Mouse (Mus musculus): ENCODE data around the gene Rnf207.

Rnf207 gene

DNA sequence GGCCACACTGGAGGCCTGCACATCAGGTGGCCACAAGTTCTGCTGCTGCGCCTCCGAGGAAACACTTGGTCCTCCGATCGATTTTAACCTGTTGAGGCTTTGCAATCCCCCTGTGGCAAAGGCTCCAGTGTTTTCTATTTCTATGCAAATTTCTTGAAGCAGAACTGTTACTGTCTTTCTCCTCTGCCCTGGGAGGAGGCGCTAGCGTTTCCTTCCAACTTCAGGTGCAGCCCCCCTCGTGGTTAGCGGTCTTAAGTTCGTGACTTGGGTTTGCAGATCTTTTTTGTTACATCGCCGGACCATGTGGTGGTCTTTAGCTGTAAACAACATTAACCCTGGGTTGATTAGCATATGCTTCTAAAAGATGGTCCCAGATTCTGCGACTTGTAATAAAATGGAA, 14.8 kb upstream of the Rnf207 start:
- no peak for ATAC-seq (ENCODE audit: insufficient number of reproducible peaks, low FRiP score, low TSS enrichment)

DNA sequence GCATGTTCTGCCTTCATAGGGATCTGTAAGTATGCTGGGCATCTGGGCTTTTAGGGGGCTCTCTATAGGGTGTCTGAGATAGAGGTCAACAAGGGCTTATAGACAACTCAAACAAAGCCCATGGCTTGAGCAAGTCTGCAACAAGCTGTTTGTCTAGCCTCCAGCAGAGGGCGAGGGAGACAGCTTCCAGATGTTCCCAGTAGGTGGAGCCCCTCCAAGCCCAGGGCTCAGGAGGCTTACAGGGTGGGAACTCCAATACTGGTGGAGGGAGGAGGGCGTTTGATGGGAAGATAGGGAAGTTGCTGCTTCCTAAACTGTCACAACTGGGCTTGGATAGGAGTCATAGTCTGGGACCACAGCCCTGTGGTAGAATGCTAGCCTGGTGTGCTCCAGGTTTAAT, 14.2 kb upstream of the Rnf207 start:
- no peak for ATAC-seq (ENCODE audit: insufficient number of reproducible peaks, low FRiP score, low TSS enrichment)

DNA sequence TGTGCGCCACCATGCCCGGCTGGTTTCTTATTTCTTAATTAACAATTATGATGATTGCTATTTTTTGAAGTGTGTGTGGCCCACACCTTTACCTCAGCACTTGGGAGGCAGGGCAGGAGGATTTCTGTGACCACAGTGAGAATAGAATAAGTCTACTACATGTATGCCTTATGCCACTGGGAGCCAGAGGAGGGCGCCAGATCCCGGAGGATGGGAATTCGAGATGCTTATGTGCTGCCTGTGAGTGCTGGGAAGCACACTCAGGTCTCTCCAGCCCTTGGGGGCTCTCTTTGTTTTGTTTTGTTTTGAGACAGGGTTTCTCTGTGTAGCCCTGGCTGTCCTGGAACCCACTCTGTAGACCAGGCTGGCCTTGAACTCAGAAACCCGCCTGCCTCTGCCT, 9.9 kb upstream of the Rnf207 start:
- ATAC-seq (ENCODE audit: insufficient number of reproducible peaks, low FRiP score, low TSS enrichment), result no peak

DNA sequence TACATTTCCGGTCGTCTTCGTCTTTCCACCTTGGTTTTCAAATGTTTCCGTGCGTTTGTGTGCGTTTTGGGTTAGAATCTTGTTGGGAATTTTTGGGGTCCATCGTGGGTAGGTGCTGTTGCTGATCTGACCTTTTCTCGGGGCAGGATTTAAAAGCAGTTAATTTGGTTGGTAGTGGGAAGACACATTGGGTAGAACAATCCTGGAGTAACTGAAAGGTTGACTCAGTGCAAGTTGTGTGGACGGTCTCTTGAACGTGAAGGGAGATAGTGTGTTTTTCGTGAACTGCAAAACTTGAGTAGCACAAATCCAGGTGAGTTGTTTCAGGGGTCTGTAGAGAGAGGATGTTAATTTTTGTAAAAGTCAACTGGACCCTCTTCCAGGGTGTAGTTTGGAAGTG, 7.8 kb upstream of the Rnf207 start:
- ATAC-seq (ENCODE audit: insufficient number of reproducible peaks, low FRiP score, low TSS enrichment), result no peak

DNA sequence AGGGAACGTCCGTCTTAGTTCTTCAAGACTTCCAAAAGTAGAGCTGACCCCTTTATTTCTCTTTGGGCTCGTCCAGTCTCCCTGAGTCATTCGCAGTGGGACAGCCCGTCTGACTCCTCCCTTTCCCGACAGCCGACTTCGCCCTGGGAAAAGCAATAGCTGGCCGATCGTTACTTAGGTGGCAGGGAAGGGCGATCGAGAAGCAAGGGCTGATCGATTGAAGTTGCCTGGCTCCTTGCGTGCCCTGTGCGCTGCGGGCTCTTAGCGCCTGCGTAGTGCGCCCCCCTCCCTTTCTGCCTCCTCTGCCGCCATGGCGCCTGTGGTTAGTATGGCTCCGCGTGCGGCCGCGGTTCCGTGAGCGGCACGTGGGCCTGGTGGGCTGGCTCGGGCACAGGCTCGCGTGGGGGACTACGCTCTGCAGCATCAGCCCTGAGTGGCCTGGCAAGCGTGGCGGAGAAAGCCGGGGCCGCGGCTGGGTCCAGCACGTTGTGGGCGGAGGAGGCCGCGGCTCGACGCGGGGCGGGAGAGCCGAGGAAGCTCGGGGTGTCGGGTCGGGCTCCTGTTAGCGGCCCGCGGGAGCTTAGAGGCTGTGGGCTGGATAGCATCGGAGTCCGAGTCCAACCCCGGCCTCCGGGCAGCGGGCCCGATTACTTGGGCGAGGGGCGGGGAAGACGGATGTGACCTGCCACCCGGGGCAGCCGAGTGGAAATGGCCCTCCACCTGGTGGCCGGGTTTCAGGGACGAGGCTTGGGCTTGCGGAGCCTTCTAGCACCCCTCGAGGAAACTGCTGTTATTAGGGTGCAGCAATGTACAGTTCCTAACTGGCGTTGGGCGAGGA, 7.0 kb upstream of the Rnf207 start, which contains the start of gene Rpl22:
TSS of gene Rpl22 (plus strand) at position 169 of the 838 bp plus-strand sequence.
- ATAC-seq (ENCODE audit: insufficient number of reproducible peaks, low FRiP score, low TSS enrichment), result peak; percentile 98

DNA sequence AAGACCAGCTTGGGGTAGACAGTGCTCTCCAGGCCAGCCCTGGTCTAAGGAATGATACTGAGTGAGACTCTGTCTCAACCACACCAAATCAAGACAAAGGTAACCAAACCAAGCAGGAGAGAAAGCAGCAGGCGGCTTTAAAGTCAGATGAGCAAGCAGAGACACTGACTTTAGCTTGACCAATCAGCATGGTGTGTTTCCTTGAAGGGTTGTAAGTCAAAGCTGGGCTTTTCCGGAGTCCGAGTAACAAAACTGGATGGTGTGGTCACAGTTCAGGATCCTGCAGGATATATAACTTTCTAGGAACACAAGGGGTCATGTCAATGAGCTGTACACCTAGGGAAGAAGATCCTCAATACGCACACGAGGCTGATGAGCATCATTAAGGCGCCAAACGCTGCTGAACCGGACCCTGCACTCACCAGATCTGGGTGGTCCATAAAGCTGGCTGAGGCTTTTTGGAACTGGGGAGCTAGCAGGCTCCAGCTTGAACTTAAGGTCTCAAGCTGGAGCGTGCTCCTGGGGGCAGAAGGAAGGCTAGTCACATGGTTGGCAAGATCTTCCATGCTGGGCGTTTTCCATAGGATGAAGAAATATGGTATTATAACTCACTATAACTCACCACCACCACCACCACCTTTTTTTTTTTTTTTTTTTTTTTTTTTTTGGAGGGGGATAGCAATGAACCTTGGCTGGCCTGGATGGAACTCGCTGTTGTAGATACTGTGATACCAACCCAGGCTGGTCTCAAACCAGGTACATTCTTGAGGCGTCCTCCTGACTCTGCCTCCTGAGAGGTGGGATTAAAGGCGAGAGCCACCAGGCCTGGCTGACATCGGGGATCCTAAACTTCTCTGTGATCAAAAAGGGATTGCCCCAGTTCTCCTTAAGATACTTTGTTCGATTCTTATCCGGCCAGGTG, 6.1 kb upstream of the Rnf207 start:
- no peak; the same call in 1 of the 2 replicates for ATAC-seq (ENCODE audit: insufficient number of reproducible peaks, low FRiP score, low TSS enrichment)

DNA sequence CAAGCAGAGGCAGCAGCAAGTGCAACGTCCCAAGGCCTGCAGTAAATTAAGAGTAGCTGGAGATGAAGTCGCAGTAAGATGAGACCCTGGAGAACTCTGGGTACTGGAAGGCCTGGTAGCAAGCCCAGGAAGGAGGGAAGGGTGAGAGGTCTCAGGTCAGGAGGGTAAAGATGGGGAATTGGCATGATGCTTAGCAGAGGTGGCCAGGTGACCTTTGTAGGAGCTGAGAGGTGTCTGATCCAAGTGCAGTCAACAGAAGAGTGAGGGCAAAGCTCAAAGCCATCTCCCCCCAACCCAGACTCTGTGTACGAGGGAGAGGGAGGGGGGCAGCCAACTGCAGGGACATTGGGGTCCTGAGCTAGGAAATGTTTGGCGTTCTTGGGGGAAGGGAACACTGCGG, 2.7 kb upstream of the Rnf207 start:
- ATAC-seq (ENCODE audit: insufficient number of reproducible peaks, low FRiP score, low TSS enrichment), result no peak

DNA sequence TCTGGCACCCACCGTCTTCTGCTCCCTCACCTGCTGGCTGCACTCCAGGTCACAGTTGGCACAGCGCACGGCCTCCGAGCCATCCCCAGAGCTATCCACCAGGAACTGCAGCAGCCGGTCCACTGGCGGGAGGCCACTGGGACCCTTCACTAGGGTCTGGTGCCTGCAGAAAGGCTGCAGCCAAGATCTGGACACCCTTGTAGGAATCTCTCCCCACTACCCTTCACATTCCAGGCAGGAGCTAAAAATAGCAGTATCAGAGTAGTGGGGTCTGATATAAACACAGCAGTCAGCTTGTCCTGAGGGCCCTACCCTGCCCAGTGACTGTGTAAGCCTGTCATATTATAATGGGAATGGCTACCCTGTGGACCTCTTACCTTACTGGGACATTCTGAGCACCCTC, 1.2 kb downstream of the Rnf207 start:
- no peak for ATAC-seq (ENCODE audit: insufficient number of reproducible peaks, low FRiP score, low TSS enrichment)

DNA sequence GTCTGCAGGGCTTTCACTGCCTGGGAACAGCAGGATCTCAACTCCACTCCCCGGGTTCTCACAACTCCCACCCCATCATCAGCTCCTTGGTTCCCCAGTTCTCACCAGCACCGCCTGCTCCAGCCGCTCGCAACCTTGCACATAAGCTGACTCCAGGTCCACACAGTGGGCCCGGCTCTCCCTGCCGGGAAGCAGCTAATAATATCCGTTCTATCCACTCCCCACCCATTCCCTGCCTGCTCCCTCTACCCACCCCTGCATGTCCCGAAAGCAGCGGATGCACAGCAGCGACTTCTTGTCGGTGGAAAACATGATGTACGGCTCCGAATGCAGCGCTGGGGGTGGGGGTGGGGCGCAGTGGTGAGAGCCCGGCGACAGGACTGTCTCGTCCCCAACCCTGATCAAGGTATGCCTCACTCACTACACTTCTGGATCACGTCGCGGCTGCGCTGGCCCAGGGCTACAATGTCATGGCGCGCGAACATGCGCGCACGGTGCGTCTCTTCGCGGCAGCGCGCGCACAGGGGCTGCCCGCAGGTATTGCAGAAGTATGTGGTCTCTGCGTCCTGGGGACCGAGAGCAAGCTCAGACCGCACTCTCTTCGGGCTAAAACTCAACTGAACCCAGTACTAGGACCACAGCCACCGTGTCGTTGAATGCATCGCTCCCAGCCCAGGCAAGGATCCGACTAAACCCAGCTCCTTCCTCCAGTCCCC, 3.1 kb downstream of the Rnf207 start:
- ATAC-seq (ENCODE audit: insufficient number of reproducible peaks, low FRiP score, low TSS enrichment), result no peak

DNA sequence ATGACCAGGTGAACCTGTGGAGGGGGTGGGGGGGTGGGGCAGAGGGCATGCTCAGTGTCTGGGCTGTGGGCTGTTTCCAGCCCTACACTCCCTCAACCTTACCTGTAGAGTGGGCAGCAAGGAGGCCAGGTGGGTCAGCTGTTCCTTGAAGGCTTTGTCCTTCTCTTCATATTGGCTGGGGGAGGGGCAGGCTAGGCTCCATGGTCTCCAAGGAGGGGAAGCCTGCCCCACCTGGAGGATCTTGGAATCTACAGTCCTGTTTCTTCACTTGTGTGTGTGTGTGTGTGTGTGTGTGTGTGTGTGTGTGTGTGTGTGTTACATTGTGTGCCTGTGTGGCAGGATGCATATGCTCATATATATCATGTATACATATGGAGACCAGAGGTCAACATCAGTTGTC, 4.9 kb downstream of the Rnf207 start:
- ATAC-seq (ENCODE audit: insufficient number of reproducible peaks, low FRiP score, low TSS enrichment), result no peak

DNA sequence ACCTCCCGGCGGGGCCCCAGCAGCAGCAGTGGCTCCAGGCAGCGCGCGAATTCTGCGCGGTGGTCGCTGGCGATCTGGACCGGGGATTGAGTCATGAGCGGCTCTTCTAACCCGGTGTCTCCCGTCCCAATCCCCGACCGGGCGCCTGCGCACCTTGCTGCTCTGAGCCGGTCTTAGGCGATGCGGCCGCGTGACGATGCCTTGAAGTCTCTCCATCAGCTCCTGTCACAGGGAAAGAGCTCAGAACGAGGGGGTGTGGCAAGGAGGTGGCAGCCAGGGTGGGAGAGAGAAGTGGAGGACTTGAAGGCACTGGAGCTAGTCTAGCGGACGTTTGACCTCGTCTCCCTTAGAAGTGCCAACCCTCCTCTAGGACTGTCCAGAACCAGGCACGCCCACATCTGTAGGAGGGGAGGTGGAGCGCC, 5.6 kb downstream of the Rnf207 start:
- ATAC-seq (ENCODE audit: insufficient number of reproducible peaks, low FRiP score, low TSS enrichment), result no peak

DNA sequence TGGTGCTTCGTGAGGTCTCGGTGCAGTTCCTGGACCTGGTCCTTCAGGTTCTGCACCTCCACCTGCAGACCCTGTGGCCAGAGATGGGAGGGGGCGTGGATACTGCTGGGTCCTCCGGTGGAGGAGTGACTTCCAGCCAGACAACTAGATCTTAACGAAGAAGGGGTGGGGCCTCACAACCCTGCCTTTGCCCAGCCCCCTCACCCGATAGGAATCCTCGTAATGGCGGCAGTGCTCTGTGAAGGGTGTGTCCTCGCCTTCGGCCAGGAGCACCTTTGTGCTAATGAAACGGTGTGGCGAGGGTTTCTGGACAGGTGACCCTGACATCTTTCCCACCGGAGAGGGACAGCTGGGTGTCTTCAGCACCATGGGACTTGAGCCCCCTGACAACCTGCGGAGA, 6.6 kb downstream of the Rnf207 start:
- no peak for ATAC-seq (ENCODE audit: insufficient number of reproducible peaks, low FRiP score, low TSS enrichment)

DNA sequence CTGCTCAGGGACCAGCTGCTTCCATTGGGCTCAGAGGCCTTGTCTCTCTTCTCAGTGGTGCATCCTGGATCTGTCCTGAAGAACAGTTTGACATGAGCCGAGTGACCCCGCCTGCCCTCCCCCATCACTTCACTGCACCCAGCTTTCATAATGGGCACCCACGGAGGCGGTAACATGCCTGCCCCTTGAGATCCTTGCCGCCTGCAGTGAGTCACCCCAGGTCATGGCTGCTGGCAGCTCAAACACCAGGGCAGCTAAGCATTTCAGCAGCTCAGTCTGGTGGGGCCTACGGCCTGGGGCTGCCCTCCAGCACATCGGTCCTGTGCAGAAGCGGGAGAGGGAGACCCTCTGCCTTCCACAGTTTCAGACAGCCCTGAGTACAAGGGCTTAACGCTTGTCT, 11.3 kb downstream of the Rnf207 start:
- no peak for ATAC-seq (ENCODE audit: insufficient number of reproducible peaks, low FRiP score, low TSS enrichment)

DNA sequence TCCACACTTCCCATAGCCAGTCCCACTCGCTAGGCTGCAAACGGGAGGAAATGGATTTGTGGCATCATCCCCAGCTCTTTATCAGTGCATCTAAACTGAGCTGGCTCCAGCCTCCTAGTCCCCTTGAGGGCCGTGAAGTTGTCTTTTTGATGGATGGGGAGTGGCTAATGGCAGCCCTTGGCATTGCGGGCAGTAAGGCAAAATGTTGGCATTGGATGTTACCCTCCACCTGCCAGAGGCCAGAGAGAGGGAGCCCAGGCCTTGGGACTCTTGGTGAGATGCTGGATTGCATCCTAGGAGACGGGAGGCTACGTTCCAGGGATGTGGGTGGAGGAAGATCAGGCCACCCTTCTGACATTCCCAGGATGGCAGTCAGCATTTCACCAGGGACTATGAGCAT, 12.8 kb downstream of the Rnf207 start:
- ATAC-seq (ENCODE audit: insufficient number of reproducible peaks, low FRiP score, low TSS enrichment), result 0 out of 2 replicates have a peak, but pooled peaks have one; percentile 11

DNA sequence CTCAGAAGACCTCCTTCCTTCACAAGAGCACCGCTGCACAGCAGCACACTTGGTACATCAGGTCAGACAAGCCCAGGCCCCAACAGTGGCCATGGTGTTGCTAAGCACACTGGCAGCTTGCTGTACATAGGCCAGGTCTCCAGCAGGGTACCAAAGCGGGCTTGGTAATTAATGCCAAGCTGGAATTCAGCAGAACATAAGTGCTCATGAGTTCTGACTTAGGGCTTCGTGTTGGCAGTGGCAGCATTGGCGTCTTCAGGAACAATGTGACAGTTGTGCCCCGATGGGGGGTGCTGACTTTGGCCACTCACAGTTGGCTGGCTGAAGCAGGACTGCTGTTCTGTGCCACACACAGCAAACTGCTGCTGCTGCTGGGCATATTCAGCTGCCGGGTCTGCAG, 14.1 kb downstream of the Rnf207 start:
- no peak for ATAC-seq (ENCODE audit: insufficient number of reproducible peaks, low FRiP score, low TSS enrichment)

DNA sequence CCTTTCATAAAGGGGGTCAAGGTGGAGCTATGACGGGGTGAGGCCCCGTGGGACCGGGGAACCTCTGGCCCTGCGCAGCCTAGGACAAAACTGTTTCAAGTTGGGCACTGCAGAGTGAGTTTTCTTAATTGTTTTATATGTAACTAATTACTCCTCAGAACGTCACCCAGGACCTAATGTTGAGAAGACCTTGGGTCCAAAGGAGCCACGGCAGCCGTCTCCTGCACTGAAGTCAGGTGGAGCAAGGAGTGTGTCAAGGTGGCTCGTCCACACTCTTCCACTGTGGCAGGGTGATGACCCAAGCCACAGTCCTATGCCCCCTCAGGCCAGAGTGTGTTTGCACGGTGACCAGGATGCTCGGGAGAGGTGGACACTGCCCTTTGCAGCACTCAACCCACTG, 15.6 kb downstream of the Rnf207 start:
- no peak for ATAC-seq (ENCODE audit: insufficient number of reproducible peaks, low FRiP score, low TSS enrichment)

DNA sequence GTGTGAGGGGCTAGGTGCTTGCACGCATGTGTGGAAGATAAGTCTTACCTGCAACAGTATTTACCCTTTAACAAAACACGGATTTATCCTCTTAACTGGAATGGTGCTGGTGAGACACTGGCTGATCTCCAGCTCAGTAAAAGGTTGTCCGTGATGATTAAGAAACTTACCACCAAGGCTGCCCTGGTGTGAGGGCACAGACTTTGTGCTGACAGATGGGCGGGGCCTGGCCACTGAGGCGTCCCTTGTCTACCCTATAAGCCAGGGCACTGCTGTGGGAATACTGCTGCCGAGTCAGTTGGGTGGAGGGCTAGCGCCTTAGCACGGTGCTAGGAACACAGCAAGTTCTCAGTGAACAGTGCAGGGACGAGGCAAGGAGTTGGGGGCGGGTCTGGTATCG, 16.8 kb downstream of the Rnf207 start:
- ATAC-seq (ENCODE audit: insufficient number of reproducible peaks, low FRiP score, low TSS enrichment), result no peak

DNA sequence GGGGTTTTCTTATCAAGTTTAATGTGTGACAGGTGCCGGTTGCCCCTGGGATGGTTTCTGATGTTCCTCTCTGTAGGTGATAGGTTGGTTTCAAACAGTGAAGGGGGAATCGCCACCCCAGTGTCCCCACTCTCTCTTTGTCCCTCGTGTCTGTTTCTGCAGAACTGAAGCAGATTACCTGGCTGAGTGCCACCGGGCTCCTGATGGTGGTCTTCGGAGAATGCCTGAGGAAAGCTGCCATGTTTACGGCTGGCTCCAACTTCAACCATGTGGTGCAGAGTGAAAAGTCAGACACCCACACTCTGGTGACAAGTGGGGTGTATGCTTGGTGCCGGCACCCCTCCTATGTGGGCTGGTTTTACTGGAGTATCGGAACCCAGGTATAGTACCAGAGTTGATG, 18.4 kb downstream of the Rnf207 start:
- no peak for ATAC-seq (ENCODE audit: insufficient number of reproducible peaks, low FRiP score, low TSS enrichment)

DNA sequence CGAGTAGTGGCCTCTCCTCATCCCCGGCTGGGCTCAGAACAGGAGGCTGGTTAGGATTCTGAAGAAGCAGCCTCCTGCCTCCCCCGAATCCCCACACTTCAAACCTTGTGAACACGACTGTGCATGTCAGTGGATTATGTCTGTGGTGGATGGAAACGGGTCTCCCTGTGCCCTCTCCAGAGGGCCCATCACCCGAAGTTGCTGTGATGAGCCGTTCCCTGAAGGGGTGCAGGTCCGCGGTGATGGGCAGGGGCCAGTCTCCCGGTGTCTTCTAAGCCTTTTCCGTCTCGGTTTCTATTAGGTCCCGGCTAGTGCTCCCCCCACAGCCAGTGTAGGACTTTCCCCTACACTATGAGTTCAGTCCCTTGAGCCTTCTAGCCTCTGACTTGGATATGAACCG, 20.0 kb downstream of the Rnf207 start:
- no peak for ATAC-seq (ENCODE audit: insufficient number of reproducible peaks, low FRiP score, low TSS enrichment)
